Mouse (Mus musculus): Measurements from ENCODE around the gene Shh.

- TF ChIP-seq CTCF (IDR thresholded peaks at IDR 0.05; ENCODE audit: control insufficient read depth, insufficient read depth, low read length) (no peak), POLR2A (IDR thresholded peaks at IDR 0.05; ENCODE audit: borderline replicate concordance, control insufficient read depth, low read depth, low read length) (no peak)
These were observed 48.3 kb downstream of the Shh start for GRCm38 (mm10) chr5:28418734-28419133.
